Mouse (Mus musculus): Measurements from ENCODE around the gene Ddx28. TPM values are rescaled to one million over a fixed set of nuclear protein-coding genes. Genes with fewer than 3 reads are reported as not detected.
"Not testable (repeated sequence)": the region's sequence is repeated elsewhere in the genome, so short reads cannot be mapped to it uniquely, and the experiment has no call there.

Ddx28 gene
- polyA plus RNA-seq, 1 experiment from 2014 or later, result 19.7 TPM

DNA sequence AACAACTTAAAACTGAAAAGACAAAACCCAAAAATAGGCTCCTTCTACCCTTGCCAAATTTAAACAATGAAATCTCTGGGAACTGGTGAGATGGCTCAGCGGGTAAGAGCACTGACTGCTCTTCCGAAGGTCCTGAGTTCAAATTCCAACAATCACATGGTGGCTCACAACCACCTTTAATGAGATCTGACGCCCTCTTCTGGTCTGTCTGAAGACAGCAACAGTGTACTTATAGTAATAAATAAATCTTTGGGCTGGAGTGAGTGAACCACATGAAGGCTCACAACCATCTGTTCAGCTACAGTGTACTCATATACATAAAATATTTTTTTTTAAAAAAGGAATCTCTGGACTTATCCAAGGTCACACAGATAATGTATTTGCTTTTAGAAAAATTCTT lies 3.8 kb downstream of the Ddx28 start:
- not testable (repeated sequence) for H3K27me3 ChIP-seq; H3K27ac ChIP-seq; H3K9me3 ChIP-seq (replicated peaks); H3K9ac ChIP-seq; ATAC-seq; H3K4me3 ChIP-seq; H3K4me2 ChIP-seq
- Histone ChIP-seq H3K36me3 (ENCODE audit: poor library complexity, severe bottlenecking) (peaks cover 11% of the 10 kb centered on the region), H3K4me1 (peaks cover 20% of the 10 kb centered on the region)
- WGBS, result 63% methylated on average over 3 of the region's 3 CpGs

DNA sequence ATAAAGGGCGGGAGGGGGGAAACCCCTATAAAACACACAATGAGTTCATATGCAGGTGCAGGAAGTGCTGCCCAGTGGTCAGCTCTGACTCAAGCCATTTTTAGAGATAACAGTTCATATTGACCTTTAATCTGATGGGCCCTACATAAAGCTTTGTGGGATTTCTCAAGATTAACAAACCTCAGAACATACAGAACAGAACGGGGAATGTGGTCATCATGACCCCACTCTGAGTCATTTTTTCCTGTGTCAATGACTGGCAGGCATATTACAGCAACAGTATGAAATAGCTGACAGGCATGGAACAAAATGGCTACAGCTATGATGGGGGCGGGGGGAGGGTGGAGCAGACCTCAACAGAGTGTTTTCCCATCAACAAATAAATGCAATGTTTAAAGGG lies 4.5 kb downstream of the Ddx28 start:
- Histone ChIP-seq H3K27me3 (no peaks in the 10 kb centered on the region), H3K9ac (no peak overlapping the region), H3K4me2 (no peak overlapping the region), H3K36me3 (ENCODE audit: poor library complexity, severe bottlenecking) (peaks cover 11% of the 10 kb centered on the region), H3K27ac (no peak overlapping the region), H3K4me1 (peaks cover 20% of the 10 kb centered on the region), H3K4me3 (no peak overlapping the region), H3K9me3 (replicated peaks) (no peaks in the 10 kb centered on the region)
- ATAC-seq, result no peak
- 90% methylated on average over 3 of the region's 3 CpGs for WGBS

DNA sequence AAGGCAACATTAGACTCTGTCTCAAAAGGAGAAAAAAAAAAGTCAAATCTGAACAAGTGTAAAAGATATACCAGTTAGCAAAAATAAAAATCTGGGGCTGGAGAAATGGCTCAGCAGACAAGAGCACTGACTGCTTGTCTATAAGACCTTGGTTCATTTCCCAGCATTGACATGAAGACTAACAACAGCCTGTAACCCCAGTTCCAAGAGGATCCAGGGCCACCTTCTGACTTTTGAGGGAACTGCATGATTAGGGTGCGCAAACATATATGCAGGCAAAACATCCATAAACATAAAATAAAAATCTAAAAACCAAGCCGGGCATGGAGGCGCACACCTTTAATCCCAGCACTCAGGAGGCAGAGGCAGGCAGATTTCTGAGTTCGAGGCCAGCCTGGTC lies 5.3 kb downstream of the Ddx28 start:
- 90% methylated on average over 4 of the region's 4 CpGs for WGBS
- 0 out of 2 replicates have a peak, but pooled peaks cover 3% of the 10 kb centered on the region for H3K27me3 ChIP-seq
- H3K4me3 ChIP-seq, result no peak overlapping the region
- peaks cover 11% of the 10 kb centered on the region for H3K36me3 ChIP-seq (ENCODE audit: poor library complexity, severe bottlenecking)
- peaks cover 16% of the 10 kb centered on the region for H3K4me1 ChIP-seq
- ATAC-seq, result no peak
- no peaks in the 10 kb centered on the region for H3K9me3 ChIP-seq (replicated peaks)
- no peak overlapping the region for H3K27ac ChIP-seq
- H3K4me2 ChIP-seq, result no peak overlapping the region
- H3K9ac ChIP-seq, result no peak overlapping the region

DNA sequence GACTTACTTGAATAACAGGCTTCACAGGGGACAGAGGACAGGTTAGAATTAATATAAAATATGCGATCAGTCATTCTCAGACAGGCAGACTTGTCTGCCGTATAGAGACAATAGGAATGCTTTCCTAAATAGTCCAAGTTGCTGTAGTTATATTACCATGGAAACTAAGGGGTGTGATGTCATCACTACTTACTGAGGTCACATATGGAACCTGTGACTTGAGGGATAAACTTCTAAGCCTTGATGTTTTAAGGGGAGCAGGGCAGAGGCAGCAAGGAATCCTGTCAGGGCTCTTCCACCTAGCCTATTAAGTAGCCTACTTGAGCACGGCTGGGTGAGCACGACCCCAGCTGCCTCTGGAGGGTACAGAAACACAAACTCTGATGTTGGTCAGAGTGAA lies 5.8 kb downstream of the Ddx28 start, which contains the start of gene Dpep2nb:
Dpep2nb (minus strand) TSS at position 101 of the 400 bp plus-strand sequence.
- H3K36me3 ChIP-seq (ENCODE audit: poor library complexity, severe bottlenecking), result peaks cover 11% of the 10 kb centered on the region
- no peaks in the 10 kb centered on the region for H3K9me3 ChIP-seq (replicated peaks)
- no peak within 1 kb of the TSS for H3K27ac ChIP-seq
- H3K4me1 ChIP-seq, result peaks cover 16% of the 10 kb centered on the region
- H3K27me3 ChIP-seq, result 0 out of 2 replicates have a peak, but pooled peaks cover 3% of the 10 kb centered on the region
- H3K4me3 ChIP-seq, result no peak within 1 kb of the TSS
- no peak for ATAC-seq
- no peak within 1 kb of the TSS for H3K9ac ChIP-seq
- 82% methylated on average over 4 of the region's 4 CpGs for WGBS
- no peak within 1 kb of the TSS for H3K4me2 ChIP-seq

DNA sequence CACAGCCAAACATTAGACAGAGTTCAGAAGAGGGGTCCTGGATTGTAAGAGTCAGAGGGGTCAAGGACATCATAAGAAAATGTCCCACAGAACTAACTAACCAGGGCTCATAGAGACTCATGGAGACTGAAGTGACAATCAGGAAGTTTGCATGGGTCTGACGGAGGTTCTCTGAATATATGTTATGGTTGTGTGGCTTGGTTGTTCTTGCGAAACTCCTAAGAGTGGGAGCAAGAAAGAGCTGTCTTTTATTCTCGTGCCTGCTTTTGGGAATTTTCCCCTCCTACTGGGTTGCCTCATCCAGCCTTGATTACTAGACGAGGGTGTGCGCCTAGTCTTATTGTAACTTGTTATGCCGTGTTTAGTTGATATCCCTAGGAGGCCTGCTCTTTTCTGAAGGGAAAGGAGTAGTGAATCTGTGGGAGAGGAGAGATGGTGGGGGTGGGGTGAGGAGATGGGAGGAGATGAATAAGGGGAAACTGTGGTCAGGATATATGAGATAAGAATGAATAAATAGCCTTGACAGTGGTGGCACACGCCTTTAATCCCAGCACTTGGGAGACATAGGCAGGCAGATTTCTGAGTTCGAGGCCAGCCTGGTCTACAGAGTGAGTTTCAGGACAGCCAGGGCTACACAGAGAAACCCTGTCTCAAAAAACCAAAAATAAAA lies 7.0 kb downstream of the Ddx28 start:
- no peaks in the 10 kb centered on the region for H3K9me3 ChIP-seq (replicated peaks)
- no peak for ATAC-seq
- no peak overlapping the region for H3K9ac ChIP-seq
- 84% methylated on average over 8 of the region's 8 CpGs for WGBS
- 0 out of 2 replicates have a peak, but pooled peaks cover 3% of the 10 kb centered on the region for H3K27me3 ChIP-seq
- H3K36me3 ChIP-seq (ENCODE audit: poor library complexity, severe bottlenecking), result peaks cover 6% of the 10 kb centered on the region
- no peak overlapping the region for H3K27ac ChIP-seq
- H3K4me1 ChIP-seq, result peaks cover 5% of the 10 kb centered on the region
- no peak overlapping the region for H3K4me3 ChIP-seq
- H3K4me2 ChIP-seq, result no peak overlapping the region

DNA sequence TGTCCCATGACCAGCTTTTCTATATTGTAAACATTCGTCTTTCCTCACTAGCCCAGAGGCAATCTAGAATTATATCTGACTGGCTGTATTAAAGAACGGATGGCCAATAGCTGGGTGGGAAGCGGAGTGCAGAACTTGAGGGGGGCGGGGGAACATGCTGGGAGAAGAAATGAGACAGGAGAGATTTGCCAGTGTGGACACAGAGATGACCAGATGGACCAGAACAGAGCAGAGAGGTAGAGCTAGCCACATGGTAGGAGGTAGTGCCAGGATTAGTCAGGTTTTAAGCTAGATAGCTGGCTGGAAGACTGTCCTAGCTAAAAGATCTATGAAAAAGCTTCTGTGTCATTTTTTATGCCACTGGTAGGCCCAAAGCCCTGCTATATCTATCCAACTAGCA lies 9.8 kb downstream of the Ddx28 start:
- no peak overlapping the region for H3K9ac ChIP-seq
- H3K27ac ChIP-seq, result no peak overlapping the region
- 86% methylated on average over 4 of the region's 4 CpGs for WGBS
- H3K4me1 ChIP-seq, result no peaks in the 10 kb centered on the region
- no peaks in the 10 kb centered on the region for H3K36me3 ChIP-seq (ENCODE audit: poor library complexity, severe bottlenecking)
- no peak for ATAC-seq
- no peaks in the 10 kb centered on the region for H3K9me3 ChIP-seq (replicated peaks)
- no peak overlapping the region for H3K4me3 ChIP-seq
- 0 out of 2 replicates have a peak, but pooled peaks cover 3% of the 10 kb centered on the region for H3K27me3 ChIP-seq
- H3K4me2 ChIP-seq, result no peak overlapping the region

DNA sequence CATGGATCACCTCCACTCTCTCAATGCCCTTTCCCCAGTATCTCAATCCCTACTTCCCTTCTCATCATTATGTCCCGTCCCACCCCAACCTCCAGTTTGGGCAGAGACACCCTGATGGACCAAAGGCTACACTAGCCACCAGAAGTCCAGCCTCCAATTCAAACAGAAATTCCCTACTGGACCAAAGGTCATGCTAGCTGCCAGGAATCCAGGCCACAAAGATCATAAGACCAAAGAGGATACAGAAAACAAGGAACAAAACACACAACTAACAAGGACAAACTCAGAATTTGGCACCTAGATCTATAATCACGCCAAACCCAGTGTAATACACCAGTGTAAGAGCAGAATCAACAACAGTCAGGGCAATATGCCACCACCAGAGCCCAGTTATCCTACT lies 12.7 kb downstream of the Ddx28 start:
- no peak overlapping the region for H3K9ac ChIP-seq
- WGBS, result 91% methylated on average over 2 of the region's 2 CpGs

DNA sequence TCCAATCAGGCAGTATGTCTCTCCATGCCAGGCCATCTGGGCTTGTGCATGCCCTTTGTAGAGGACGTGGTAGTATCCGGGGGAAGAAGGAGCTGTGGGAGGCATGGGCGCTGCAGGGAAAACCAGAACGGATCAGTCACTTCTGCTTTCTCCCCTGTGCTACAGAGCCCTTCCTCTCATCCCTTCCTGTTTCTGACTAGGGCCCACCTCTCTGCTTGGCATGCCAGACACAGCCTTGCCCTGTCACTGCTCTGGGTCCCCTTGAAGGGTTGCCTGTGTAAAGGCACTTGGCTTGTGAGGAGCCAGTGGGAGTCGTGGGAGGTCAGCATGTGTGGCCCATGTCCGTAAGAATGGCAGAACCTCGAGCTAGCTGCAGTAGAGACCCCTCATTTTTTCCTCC lies 15.3 kb downstream of the Ddx28 start:
- Histone ChIP-seq H3K27me3 (no peaks in the 10 kb centered on the region), H3K27ac (no peak overlapping the region), H3K36me3 (ENCODE audit: poor library complexity, severe bottlenecking) (no peaks in the 10 kb centered on the region), H3K9me3 (replicated peaks) (no peaks in the 10 kb centered on the region), H3K9ac (no peak overlapping the region), H3K4me1 (no peaks in the 10 kb centered on the region), H3K4me2 (no peak overlapping the region), H3K4me3 (no peak overlapping the region)
- WGBS, result 76% methylated on average over 7 of the region's 7 CpGs
- no peak for ATAC-seq

More for the DNA sequence above, 12.7 kb downstream of the Ddx28 start:
- Histone ChIP-seq H3K36me3 (ENCODE audit: poor library complexity, severe bottlenecking) (no peaks in the 10 kb centered on the region), H3K27ac (no peak overlapping the region), H3K4me3 (no peak overlapping the region), H3K4me2 (no peak overlapping the region), H3K9me3 (replicated peaks) (no peaks in the 10 kb centered on the region), H3K27me3 (0 out of 2 replicates have a peak, but pooled peaks cover 3% of the 10 kb centered on the region), H3K4me1 (no peaks in the 10 kb centered on the region)
- ATAC-seq, result no peak

DNA sequence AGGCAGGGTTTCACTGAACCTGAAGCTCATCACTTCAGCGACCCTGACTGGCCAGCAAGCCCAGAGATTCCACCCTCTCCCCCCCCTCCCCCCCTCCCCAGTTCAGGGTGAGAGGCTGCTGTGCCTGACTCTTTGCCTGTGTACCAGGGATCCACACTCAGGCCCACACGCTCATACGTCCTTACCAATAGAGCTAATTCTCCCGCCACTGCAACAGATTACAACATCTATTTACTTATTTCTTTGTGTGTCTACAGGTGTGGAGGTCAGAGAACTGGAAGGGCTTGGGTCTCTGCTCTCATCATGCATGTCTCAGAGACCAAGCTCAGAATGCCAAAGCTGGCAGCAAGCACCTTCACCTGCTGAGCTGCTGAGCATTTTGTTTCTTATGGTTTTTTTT lies 18.5 kb downstream of the Ddx28 start:
- Histone ChIP-seq H3K36me3 (ENCODE audit: poor library complexity, severe bottlenecking) (no peaks in the 10 kb centered on the region), H3K4me1 (0 out of 2 replicates have a peak, but pooled peaks cover 3% of the 10 kb centered on the region), H3K4me3 (no peak overlapping the region), H3K27ac (no peak overlapping the region), H3K4me2 (no peak overlapping the region), H3K27me3 (0 out of 2 replicates have a peak, but pooled peaks cover 3% of the 10 kb centered on the region), H3K9me3 (replicated peaks) (no peaks in the 10 kb centered on the region), H3K9ac (no peak overlapping the region)
- no peak for ATAC-seq
- WGBS, result 73% methylated on average over 4 of the region's 4 CpGs

DNA sequence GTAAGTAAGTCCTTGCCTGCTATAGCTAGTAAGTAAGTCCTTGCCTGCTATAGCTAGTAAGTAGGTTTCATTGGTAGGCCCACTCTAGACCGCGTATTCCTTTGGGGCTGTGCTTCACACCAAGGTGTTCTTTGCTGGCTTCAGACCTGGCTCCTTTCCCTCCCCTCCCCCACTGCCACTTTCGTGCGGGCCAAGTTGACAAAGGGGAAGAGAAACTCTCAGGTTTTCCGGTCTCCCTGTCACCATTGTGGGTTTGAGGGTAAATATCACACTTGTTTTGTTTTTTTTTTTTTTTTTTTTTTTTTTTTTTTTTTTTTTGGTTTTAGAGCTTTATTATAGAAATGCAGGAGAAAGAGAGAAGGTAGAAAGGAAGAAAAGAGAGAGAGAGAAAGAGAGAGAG lies 19.2 kb downstream of the Ddx28 start:
- no peak overlapping the region for H3K27ac ChIP-seq
- WGBS, result 73% methylated on average over 5 of the region's 5 CpGs
- H3K9me3 ChIP-seq (replicated peaks), result no peaks in the 10 kb centered on the region
- ATAC-seq, result no peak
- H3K27me3 ChIP-seq, result 0 out of 2 replicates have a peak, but pooled peaks cover 3% of the 10 kb centered on the region
- H3K36me3 ChIP-seq (ENCODE audit: poor library complexity, severe bottlenecking), result no peaks in the 10 kb centered on the region
- H3K4me2 ChIP-seq, result no peak overlapping the region
- H3K4me1 ChIP-seq, result 0 out of 2 replicates have a peak, but pooled peaks cover 3% of the 10 kb centered on the region
- H3K4me3 ChIP-seq, result no peak overlapping the region
- H3K9ac ChIP-seq, result no peak overlapping the region

DNA sequence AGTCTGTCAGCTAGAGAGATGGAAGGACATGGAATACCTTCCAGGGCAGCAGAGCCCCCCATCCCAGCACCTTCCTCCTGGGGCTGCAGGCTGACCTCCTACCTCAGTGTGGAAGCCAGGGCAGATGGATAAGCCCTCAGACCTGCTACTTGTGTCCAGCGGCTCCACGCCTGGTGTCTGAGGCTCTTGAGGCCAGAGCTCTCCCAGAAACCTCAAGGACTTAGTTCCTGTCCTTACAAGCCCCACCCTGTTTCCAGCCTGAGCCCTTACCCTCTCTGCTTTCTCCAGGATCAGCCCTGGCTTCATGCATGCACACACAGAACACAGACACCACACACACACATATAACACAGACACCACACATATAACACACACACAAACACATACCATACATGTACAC lies 20.1 kb downstream of the Ddx28 start:
- Histone ChIP-seq H3K9me3 (replicated peaks) (no peaks in the 10 kb centered on the region), H3K36me3 (ENCODE audit: poor library complexity, severe bottlenecking) (no peaks in the 10 kb centered on the region), H3K4me2 (no peak overlapping the region), H3K9ac (no peak overlapping the region), H3K4me1 (0 out of 2 replicates have a peak, but pooled peaks cover 3% of the 10 kb centered on the region), H3K4me3 (no peak overlapping the region), H3K27me3 (0 out of 2 replicates have a peak, but pooled peaks cover 3% of the 10 kb centered on the region), H3K27ac (no peak overlapping the region)
- ATAC-seq, result no peak
- 81% methylated on average over 2 of the region's 2 CpGs for WGBS

DNA sequence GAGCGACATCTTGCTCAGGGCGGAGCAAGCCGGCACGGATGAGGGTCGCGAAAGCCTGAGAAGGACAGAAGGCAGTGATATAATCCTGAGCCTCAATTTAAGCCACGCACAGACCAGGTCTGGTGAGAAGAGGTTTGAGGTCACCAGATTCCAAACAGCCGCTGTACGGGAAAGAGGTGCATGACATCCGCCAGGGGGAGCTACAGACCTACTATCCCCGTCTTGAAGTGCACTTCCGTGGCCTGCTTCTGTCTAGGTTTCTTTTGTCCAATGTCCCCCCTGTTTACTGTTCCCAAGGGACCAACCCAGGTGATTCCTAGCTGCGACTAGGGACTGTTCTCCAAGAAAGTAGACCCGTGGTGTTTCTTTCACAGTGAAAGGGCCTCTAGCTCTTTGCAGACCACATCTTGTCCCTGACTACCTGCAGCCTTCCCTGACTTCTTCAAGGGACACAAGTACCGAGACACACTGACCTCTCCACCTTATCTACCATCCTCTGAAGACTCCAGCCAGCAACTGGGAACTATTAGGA lies 20.8 kb downstream of the Ddx28 start, which contains the start of gene Dus2:
Dus2 (plus strand) TSS at position 482 of the 532 bp plus-strand sequence.
- Histone ChIP-seq H3K9ac (no peak within 1 kb of the TSS), H3K36me3 (ENCODE audit: poor library complexity, severe bottlenecking) (no peaks in the 10 kb centered on the region), H3K9me3 (replicated peaks) (no peaks in the 10 kb centered on the region), H3K4me2 (peak within 1 kb of the TSS; percentile 27; the same call in 1 of the 2 replicates), H3K27ac (no peak within 1 kb of the TSS), H3K27me3 (0 out of 2 replicates have a peak, but pooled peaks cover 3% of the 10 kb centered on the region), H3K4me3 (no peak within 1 kb of the TSS), H3K4me1 (0 out of 2 replicates have a peak, but pooled peaks cover 3% of the 10 kb centered on the region)
- ATAC-seq, result peak; percentile 74
- 11% methylated on average over 15 of the region's 15 CpGs for WGBS

All from forebrain, embryonic 13.5 days (tissue).